Mouse (Mus musculus): ENCODE measurements around the gene Cbln1.
A peak's percentile ranks its signal among the peaks of the same experiment; 100 is the strongest.

Cbln1 gene

DNA sequence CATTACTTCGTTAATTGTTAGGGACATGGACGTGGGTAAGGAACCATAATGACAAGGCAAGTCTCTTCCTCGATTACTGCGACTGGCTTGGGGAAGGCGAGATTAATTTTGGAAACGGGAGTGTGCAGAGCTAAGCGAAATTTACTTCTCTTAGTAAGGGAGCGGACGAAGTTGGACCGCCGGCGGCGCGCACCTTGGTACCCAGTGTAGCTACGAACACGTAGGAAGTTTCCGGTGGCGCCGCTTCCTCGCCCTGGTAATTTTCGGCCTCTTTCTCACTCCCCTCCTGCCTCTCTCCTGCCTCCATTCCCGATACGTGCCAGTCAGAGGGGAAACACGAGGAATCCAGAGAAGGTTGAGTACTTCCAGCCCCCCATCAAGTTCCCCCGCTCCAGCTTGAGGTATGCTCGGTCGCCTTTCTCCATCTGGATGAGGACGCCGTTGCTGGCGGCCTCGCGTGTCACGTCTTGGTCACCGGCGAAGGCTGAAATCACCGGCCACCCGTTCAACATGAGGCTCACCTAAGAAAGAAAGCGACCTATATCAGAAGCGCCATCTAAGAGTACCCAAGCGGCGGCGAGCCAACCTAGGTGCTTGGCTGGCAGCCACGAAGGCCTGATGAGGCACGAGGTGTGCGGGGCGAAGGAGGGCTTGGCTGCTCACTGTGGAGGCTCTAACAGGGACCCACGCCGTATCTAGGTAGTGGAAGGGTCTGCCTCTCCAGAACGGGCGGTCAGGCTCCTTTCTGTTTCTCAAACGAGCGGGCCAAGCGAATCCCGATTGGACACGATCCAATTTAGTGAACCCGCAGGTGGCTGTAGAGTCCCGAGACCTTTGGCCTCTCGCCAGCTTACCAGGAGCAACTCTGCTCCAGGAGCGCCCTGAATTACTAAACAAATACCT lies 2.2 kb downstream of the Cbln1 start:
- DNase-seq (ENCODE audit: low read depth, low spot score): peak; percentile 91

DNA sequence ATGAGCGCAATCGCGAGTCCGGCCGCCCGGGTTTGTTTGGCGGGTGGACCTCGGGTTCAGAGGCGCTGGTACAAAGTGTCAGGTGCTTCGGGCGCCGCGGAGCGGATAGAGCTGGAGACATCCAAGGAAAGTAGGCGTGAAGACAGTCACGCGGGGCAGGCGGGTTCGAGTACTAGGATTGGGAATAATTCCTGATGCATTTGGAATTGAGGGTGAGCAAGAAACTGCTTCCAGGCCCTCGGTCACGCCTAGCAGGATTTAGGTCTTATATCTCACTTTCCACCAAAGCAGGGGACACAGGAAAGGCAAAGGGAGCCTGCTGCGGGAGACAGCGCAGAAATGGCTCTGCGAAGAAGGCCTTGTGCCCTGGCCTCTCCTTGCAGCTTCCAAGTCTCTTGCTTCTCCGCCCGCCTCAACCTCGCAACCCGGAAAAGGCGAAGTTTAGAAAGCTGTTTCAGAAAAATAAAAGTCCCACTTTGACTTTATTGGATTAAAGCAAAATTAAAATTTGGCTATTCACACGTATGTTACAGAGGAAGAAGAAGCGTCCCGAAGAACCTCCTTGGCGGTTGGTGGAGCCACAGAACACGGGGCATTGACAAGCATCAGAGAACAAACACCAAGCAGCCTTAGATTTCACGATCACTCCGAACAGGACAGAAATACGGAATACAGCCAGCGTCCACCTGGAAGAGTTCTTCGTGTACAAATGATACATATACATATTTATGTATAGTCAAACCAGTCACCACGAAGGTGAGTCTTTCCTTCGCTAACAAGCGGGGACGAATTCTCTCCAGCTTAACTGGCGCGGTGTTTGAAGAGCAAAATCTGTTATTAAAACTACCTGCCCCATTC lies 3.2 kb downstream of the Cbln1 start:
- peak; percentile 64 for DNase-seq (ENCODE audit: low read depth, low spot score)

DNA sequence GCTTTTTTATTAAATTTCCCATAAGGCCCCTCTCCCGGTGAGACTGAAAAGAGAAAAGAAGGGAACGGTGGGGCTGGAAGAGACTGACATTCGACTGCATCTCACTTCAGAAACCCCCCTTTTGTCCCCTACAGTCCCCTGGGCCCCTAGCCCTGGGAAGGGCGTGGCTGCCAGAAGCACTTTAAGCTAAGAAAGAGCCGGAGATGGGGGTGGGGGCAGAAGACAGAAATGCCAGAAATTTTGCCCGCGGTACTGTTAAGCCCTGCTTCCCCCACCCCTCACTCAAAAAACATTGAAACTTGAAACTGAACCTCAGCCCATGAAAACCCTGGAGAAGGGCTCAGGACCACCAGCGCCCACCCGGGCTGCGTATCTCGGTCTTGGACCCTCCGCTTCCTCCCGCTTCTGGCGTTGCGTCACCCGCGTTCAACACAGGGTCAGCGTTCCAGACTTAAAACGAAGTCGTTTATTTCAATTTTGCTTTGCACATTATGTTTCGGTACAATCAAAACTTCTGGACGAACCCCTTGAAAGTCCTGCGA lies 3.9 kb downstream of the Cbln1 start:
- DNase-seq (ENCODE audit: low read depth, low spot score): no peak

DNA sequence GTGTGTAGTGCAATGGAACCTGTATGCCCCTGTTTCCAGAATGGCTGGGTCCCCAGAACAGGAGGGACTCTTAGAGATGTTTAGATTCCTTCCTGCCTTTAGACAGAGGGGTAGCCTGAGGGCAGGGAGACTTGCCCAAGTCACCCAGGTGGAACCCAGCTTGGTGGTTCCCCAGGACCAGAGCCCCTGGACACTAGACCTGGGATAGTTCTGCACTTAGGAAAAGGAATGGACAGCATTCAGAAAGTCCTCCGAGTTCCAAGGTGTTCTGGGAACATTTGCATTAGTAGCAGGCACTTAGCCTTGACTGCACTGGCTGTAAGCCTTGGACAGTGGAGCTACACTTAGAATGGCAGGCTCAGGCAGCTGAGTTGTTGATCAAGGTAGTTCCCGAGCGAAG lies 4.5 kb downstream of the Cbln1 start:
- no peak for DNase-seq (ENCODE audit: low read depth, low spot score)

DNA sequence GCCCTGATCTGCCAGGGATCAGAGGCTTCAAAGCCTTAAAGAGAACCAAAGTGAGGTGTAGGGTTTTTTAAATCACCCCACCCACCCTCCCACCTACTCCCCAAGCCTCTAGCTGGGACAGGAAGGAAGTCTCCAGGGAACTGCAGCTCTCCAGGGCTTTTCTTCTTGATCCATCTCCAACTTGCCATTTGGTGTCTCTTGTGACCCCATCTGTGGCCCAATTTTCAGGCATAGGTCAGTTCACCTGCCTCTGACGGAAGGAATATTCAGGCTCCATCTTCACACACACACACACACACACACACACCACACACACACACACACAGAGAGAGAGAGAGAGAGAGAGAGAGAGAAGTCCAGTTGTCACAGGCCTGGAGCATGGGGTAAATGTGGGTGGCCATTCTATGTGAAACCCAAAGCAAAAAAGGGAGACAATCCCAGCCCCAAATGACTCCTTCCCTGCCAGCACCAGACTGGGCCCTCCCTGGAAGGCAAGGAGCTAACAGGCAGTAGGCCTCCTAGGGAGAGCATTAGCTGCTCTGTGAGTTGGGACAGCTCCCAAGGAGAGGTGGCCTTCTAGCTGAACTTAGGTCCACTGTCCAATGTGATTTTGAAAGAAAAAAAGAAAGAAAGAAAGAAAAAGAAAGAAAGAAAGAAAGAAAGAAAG lies 5.3 kb downstream of the Cbln1 start:
- DNase-seq (ENCODE audit: low read depth, low spot score): peak; percentile 64

DNA sequence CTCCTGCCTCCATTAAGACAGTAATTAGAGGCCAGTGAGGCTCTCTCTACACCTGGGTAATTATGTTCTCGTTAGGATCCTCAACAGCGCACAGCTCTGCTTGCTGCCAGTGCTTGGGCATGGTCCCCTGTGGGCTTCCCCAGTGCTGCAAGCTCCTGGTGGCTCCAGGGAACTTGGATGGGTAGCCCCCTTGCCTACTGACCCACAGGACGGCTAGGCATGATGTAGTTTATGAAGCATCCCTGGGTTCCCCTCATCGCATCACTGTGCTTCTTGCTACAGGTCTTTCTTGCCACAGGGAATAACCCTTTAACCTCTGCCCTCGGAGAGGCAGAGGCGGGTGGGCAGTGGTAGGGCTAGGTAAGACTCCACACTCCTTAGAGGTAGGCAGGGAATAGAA lies 6.1 kb downstream of the Cbln1 start:
- DNase-seq (ENCODE audit: low read depth, low spot score): no peak

DNA sequence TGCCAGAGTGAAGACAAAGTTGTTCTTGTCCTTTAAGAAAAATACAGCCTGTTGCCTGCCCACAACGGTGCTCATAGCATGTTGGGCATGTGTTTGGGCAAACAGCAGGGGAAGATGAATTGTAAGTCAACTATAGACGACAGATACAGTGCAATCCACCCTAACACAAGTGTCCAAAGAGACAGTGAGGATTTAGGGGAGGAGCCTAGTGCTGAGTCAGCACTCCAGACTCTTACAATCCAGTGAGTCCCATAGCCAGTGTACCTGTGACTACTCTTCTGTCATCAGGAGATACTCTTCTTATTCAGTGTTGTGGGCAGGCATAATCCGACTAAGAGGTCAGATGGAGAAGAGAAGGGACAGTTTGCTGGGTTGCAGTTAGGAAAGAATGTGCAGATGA lies 8.0 kb downstream of the Cbln1 start:
- no peak for DNase-seq (ENCODE audit: low read depth, low spot score)

DNA sequence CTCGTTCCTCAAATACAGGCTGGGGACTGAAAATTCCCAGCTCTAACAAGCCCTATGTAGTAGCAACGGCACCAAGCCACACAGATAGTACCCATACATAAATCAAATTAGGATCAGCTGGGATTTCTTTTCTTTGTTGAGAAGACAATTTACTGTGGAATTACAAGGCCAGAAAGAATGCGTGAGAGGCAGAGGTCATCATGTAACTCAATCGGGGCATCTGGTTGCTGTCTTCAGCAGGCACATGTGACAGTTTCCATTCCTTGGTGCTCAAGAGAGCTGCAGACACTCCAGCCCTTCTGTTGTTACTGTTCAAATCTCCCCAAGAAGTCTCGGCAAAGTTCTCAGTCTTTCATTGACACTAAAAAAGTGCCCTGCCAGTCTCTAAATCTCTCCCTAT lies 10.6 kb downstream of the Cbln1 start:
- DNase-seq (ENCODE audit: low read depth, low spot score): no peak

DNA sequence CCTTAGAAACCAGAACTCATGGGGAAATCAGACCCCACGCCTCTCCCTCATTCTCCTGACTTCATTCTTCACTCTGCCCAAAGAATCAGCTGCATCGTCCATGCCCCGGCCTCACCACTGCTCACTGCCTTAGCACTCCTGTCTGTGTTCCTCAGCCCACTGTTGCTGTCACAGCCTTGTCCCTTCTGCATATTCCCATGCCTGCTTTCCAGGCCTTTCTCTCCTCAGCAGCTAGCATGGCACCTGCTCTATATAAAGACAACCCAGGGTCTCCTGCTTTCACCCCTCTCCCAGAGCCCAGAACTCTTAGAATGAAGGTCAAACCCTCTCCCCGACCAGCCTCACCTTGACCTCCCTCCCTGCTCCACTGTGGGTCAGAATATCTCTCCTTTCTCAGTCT lies 15.5 kb downstream of the Cbln1 start:
- no peak for DNase-seq (ENCODE audit: low read depth, low spot score)

DNA sequence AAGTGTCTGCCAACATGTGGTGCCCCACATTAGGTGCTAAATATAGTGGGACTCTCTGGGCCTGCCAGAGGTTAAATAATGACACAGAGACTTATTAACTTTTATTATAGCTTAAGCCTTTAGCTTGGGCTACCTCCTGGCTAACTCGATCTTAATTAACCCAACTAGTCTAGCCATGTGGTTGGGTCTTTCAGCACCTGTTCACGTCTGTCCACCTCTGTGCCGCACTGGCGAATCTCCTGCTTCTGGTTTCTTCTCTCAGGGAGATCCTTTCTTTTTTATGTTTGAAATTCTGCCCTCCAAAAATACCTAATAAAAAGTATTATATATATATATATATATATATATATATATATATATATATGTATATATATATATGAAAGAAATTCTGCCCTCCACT lies 19.6 kb downstream of the Cbln1 start:
- DNase-seq (ENCODE audit: low read depth, low spot score): no peak

DNA sequence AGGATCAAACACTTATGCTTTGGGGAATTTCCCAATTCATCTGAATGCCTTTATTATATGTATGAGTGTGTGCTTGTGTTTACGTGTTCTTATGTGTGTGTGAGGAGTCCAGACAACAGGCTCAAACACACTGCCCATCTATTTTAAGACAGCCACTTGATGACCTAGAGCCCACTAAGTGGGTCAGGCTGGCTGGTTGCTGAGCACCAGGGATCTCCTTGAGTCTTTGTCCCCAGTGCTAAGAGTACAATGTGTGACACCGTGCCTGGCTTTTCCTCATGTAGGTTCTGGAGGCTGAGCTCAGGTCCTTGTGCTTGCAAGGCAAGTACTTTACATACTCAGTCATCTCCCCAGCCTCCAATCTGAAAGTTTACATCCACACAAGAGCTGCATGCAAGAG lies 20.7 kb downstream of the Cbln1 start:
- DNase-seq (ENCODE audit: low read depth, low spot score): no peak

DNA sequence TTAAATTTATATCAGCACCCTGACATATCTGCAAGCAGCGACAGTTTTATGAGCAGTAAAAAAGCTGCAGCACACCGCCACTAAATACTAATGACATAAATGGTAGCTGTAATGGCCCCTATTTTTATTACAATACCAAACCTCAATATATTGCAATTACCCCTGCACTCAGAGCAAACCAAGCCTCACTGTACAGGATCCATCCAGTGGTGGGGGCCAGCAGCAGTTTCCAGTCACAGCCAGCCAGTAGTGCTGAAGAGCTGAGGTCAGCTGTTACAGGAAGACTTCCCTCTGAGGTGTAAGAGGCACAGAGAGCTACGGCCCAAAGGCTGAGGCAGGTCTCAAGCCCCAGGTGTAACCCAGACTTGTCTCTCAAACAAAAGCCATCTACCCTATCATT lies 37.8 kb downstream of the Cbln1 start:
- DNase-seq (ENCODE audit: low read depth, low spot score): no peak

DNA sequence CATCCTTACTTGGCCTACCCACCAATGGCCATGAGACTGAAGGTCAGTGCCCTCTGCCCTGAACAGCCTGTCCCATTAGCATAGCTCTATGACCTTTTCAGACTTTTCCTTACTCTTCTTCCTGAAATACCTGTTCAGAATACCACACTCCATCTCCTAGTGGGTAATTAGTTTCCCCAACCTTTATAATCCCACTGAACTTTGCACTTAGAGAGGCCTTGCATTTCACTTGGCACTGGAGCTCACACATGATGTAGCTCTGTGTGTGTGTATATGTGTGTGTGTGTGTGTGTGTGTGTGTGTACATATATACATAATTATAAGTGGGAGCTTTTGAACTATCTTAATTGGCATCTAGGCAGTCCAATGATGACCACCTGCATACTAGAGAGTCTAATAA lies 45.2 kb downstream of the Cbln1 start:
- DNase-seq (ENCODE audit: low read depth, low spot score): no peak

DNA sequence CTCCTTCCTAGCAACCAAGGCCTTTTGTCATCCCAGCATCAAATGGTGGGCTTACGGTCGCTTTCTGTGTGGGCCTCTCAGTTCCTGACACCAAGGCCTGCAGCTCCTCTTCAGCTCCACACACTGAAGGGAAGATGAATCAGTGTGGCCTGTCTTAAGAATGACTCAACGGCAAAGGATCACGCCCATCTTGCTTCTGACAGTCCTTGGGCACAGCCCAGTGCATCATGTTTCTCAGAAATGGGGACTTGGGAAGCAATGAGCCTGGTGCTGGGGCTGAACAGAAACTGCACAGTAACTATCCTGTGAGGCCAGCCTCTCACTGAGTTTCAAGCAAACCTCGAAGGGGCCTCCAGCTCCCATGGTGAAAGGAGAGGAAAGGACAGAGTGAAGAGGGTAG lies 47.7 kb downstream of the Cbln1 start:
- peak; percentile 38 for DNase-seq (ENCODE audit: low read depth, low spot score)

DNA sequence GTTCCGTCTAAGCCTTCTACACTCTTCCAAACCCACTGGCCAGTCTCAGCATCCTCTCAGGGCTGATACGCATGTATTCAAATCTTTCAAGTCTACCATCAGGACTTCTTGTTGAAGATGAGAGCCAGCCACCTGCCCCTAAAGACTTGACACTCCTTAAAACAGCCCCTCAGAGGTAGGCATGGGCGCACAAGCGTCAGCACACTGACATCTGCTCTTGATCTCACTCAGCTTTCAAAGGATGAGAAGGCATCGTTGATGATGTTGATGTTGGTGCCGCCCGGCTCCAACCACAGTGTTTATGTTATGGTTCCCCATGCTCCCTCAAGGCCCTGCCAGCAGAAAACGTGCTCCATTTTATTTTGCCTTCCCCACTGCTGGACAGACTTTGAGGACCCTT lies 50.7 kb downstream of the Cbln1 start:
- no peak for DNase-seq (ENCODE audit: low read depth, low spot score)
